ENCODE assay signal across 8 mouse cellular contexts in the genomic region with DNA sequence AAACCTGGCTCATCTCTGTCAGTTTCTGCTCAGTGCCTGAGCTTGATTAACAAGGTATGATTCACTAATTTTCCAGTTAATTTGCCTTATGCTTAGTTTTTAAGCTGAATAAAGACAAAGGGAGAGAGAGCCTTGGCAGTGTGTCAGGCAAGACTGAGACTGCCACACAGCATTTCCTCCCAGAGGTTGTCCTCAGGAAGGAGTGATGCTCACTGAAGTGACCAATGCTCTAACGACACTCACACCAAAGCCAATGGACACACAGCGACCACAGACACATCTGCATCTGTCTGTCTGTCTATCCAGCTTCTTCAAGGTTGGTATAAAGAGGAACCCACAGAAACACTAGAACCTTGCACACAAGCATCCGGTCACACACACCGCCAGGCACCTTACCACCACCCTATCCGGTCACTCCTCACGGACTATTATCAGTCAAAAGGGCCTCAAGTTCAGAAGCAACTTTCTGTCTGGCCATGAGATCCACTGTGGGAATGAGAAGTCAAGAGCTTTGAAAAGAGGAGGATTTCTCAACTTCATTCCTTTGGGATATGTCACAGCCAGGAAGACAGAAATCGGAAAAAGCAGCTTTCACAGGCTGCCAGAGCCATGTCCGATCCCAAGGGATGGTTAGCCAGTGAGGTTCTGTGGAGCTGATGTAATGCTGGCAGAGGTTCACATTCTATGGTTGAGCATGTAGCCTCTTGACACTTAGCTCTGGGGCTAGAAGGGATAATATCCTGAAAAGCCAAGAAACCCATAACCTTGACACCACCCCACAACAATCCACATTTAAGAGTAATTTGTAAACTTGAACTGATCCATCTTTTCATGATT.
DNase-seq lines count a peak whose midpoint lies in the region; ATAC-seq and TF ChIP-seq lines count a peak whose summit lies in the region.

No protein-coding gene starts in this region.

- 70% methylated on average over 8 of the region's 8 CpGs for WGBS in stomach, embryonic 15.5 days
- WGBS in hindbrain, embryonic 13.5 days: 86% methylated on average over 8 of the region's 8 CpGs

- H3K36me3 ChIP-seq in stomach, embryonic 15.5 days: no peaks in the 10 kb centered on the region
- H3K36me3 ChIP-seq in hindbrain, embryonic 13.5 days: no peaks in the 10 kb centered on the region

- intact Hi-C loops in left cerebral cortex, adult 2 months (cut with DNase I): no loop called here

- no peak overlapping the region for H3K4me2 ChIP-seq in stomach, embryonic 15.5 days
- no peak overlapping the region for H3K4me2 ChIP-seq in hindbrain, embryonic 13.5 days

- H3K27ac ChIP-seq in stomach, embryonic 15.5 days: peak overlapping the region; percentile 67
- H3K27ac ChIP-seq in left cerebral cortex, adult 2 months: no peak overlapping the region
- H3K27ac ChIP-seq in hindbrain, embryonic 13.5 days: no peak overlapping the region

- peaks cover 23% of the 10 kb centered on the region; the same call in 1 of the 2 replicates for H3K4me1 ChIP-seq in stomach, embryonic 15.5 days
- H3K4me1 ChIP-seq in hindbrain, embryonic 13.5 days (replicated peaks): peaks cover 27% of the 10 kb centered on the region

- DNase-seq in ovary, adult 18-20 months (ENCODE audit: low spot score): peak; percentile 39
- DNase-seq in ovary, postnatal 10 days (ENCODE audit: low spot score): no peak
- DNase-seq in gastrocnemius, postnatal 25 days: peak; percentile 68
- peak; percentile 44 for DNase-seq in kidney, adult 9 months
- no peak for DNase-seq in left cerebral cortex, adult 2 months (ENCODE audit: extremely low spot score in 1 of 2, low spot score in 2 of 2)
- no peak for DNase-seq in spleen, adult 18-20 months

- no peak overlapping the region for H3K4me3 ChIP-seq in stomach, embryonic 15.5 days (replicated peaks)
- no peak overlapping the region for H3K4me3 ChIP-seq in left cerebral cortex, adult 2 months
- no peak overlapping the region for H3K4me3 ChIP-seq in hindbrain, embryonic 13.5 days

- H3K27me3 ChIP-seq in stomach, embryonic 15.5 days (replicated peaks): no peaks in the 10 kb centered on the region
- H3K27me3 ChIP-seq in hindbrain, embryonic 13.5 days: no peaks in the 10 kb centered on the region

- peak; percentile 54; the same call in 1 of the 2 replicates for ATAC-seq in stomach, embryonic 15.5 days (ENCODE audit: insufficient read depth, low FRiP score, low read depth)
- no peak for ATAC-seq in hindbrain, embryonic 13.5 days (ENCODE audit: low FRiP score)

- TF ChIP-seq CTCF in left cerebral cortex, adult 2 months (IDR thresholded peaks at IDR 0.05): no peak

- no peaks in the 10 kb centered on the region for H3K9me3 ChIP-seq in stomach, embryonic 15.5 days
- H3K9me3 ChIP-seq in hindbrain, embryonic 13.5 days: no peaks in the 10 kb centered on the region

- H3K9ac ChIP-seq in stomach, embryonic 15.5 days: no peak overlapping the region
- H3K9ac ChIP-seq in hindbrain, embryonic 13.5 days: no peak overlapping the region

Comparison
In these comparisons a context has a peak if more than half of its experiments do, and no peak if none do; other contexts are left out.
1. DNase-seq: peak in ovary, adult 18-20 months (single experiment), gastrocnemius, postnatal 25 days (single experiment) and kidney, adult 9 months (single experiment); none in ovary, postnatal 10 days (single experiment), left cerebral cortex, adult 2 months (0 of 2) and spleen, adult 18-20 months (0 of 2).